Mouse (Mus musculus) central nervous system, embryonic 14 days (tissue): ENCODE measurements around the gene 1700013F07Rik. TPM values are rescaled to one million over a fixed set of nuclear protein-coding genes. Genes with fewer than 3 reads are reported as not detected.

Experiments used
- polyA plus RNA-seq: library from polyadenylated mRNA; depleted of rRNA; stranded (reverse); fragments of >200 nt; gene quantifications from 2 replicates; pipeline ENCODE4 v1.2.3, GENCODE M21; 2012; rRNA removed

The 1700013F07Rik gene
- 1.6 and 1.8 TPM in 2 replicates for polyA plus RNA-seq

GRCm38 (mm10) chr3:108533951-108534350 lies at the start of gene 1700013F07Rik:
TSS of gene 1700013F07Rik (plus strand) at chr3:108534150.

GRCm38 (mm10) chr3:108536517-108537260 lies 2.7 kb downstream of the 1700013F07Rik start, which contains the start of gene 5330417C22Rik:
TSS of gene 5330417C22Rik (minus strand) at chr3:108536536.

GRCm38 (mm10) chr3:108562133-108562730 lies 28.3 kb downstream of the 1700013F07Rik start, which contains the start of gene Tmem167b:
TSS of gene Tmem167b (minus strand) at chr3:108562466.

GRCm38 (mm10) chr3:108571443-108572294 lies 37.7 kb downstream of the 1700013F07Rik start, which contains the start of gene Taf13:
TSS of gene Taf13 (plus strand) at chr3:108571698.

GRCm38 (mm10) chr3:108590786-108591529 lies 57.0 kb downstream of the 1700013F07Rik start, which contains the start of gene Wdr47:
TSS of gene Wdr47 (plus strand) at chr3:108591279.

Other genes starting within 250 kb of the 1700013F07Rik start
- gene Mybphl, start 169.2 kb upstream of the 1700013F07Rik start, polyA plus RNA-seq: 0.07 and 0.09 TPM in 2 replicates
- 48.8 and 69.0 TPM in 2 replicates for gene Psrc1, start 150.3 kb upstream of the 1700013F07Rik start, polyA plus RNA-seq
- gene Celsr2, start 118.6 kb upstream of the 1700013F07Rik start, polyA plus RNA-seq: 66.1 and 72.8 TPM in 2 replicates
- 193 and 227 TPM in 2 replicates for gene Sars, start 88.9 kb upstream of the 1700013F07Rik start, polyA plus RNA-seq
- gene 5330417C22Rik, start 2.4 kb downstream of the 1700013F07Rik start, polyA plus RNA-seq: 5.7 and 6.4 TPM in 2 replicates
- 15.9 and 16.8 TPM in 2 replicates for gene Tmem167b, start 28.3 kb downstream of the 1700013F07Rik start, polyA plus RNA-seq
- gene Taf13, start 37.5 kb downstream of the 1700013F07Rik start, polyA plus RNA-seq: 33.6 and 33.8 TPM in 2 replicates
- gene Wdr47, start 57.1 kb downstream of the 1700013F07Rik start, polyA plus RNA-seq: 78.4 and 92.7 TPM in 2 replicates
- 59.0 and 61.8 TPM in 2 replicates for gene Clcc1, start 119.8 kb downstream of the 1700013F07Rik start, polyA plus RNA-seq
- gene Gpsm2, start 188.2 kb downstream of the 1700013F07Rik start, polyA plus RNA-seq: 20.0 and 27.7 TPM in 2 replicates
- gene Aknad1, start 205.5 kb downstream of the 1700013F07Rik start, polyA plus RNA-seq: 0.04 and 0.40 TPM in 2 replicates